Mouse (Mus musculus) lung, postnatal 0 days (tissue): ENCODE results near the gene Afm. TPM values are rescaled to one million over a fixed set of nuclear protein-coding genes. Genes with fewer than 3 reads are reported as not detected.
A peak's percentile ranks its signal among the peaks of the same experiment; 100 is the strongest.

ENCODE experiments used
- ATAC-seq: fragments of 200-750 bp; cut with Nextera tagmentation; 2 replicates; pipeline ENCODE4 v1.8.0; 2017; ENCODE audit warnings: moderate library complexity
- DNase-seq: peaks from one replicate; pipeline ENCODE4 v3.0.0-alpha.2; 2016; ENCODE audit warnings: low spot score
- H3K27ac ChIP-seq: fragments of 300-500 bp; sonication (generic); 2 replicates; pipeline ENCODE4 v1.5.1; 2014; ENCODE audit warnings: antibody characterized with exemption, mild to moderate bottlenecking, low read length, mixed read lengths
- H3K27me3 ChIP-seq: fragments of 300-500 bp; sonication (generic); replicated peaks from 2 replicates; pipeline ENCODE4 v1.6.1; 2014; ENCODE audit warnings: low read length, mixed read lengths; ENCODE audit not compliant: insufficient read depth
- H3K36me3 ChIP-seq: fragments of 300-500 bp; sonication (generic); 2 replicates; pipeline ENCODE4 v1.6.1; 2014; ENCODE audit warnings: low read length, mixed read lengths; ENCODE audit not compliant: insufficient read depth
- H3K4me1 ChIP-seq: fragments of 300-500 bp; sonication (generic); 2 replicates; pipeline ENCODE4 v1.6.1; 2014; ENCODE audit warnings: antibody characterized with exemption, low read depth, low read length, mixed read lengths; ENCODE audit not compliant: insufficient read depth
- H3K4me2 ChIP-seq: fragments of 300-500 bp; sonication (generic); replicated peaks from 2 replicates; pipeline ENCODE4 v1.6.1; 2014; ENCODE audit warnings: low read depth, mild to moderate bottlenecking, low read length, moderate library complexity, mixed read lengths
- H3K4me3 ChIP-seq: fragments of 300-500 bp; sonication (generic); 2 replicates; pipeline ENCODE4 v1.5.1; 2014; ENCODE audit warnings: low read depth, low read length
- H3K9ac ChIP-seq: fragments of 300-500 bp; sonication (generic); replicated peaks from 2 replicates; pipeline ENCODE4 v1.6.1; 2014; ENCODE audit warnings: low read depth, mild to moderate bottlenecking
- H3K9me3 ChIP-seq: fragments of 300-500 bp; sonication (generic); 2 replicates; pipeline ENCODE4 v1.6.1; 2016; ENCODE audit warnings: low read length, mixed read lengths
- CTCF ChIP-seq: IDR thresholded peaks from 2 replicates; pipeline ENCODE4 v1.5.1; 2016; ENCODE audit warnings: antibody characterized with exemption, mild to moderate bottlenecking
- EP300 ChIP-seq: IDR thresholded peaks from 2 replicates; pipeline ENCODE4 v1.6.1; 2016; ENCODE audit warnings: antibody characterized with exemption, mild to moderate bottlenecking, control low read depth
- WGBS: fragments of 180-500 bp; shearing (Covaris S2); extraction: QIAGEN DNeasy Blood & Tissue Kit; methylation state at CpG from one replicate; pipeline ENCODE4 v1.1.7; 2014; 5-methylcytosine and 5-hydroxymethylcytosine counted together
- polyA plus RNA-seq: library from polyadenylated mRNA; unstranded; fragments of >200 nt; fragmentation: Nextera tagmentation; extraction: Ambion mirVana; gene quantifications from 2 replicates; pipeline ENCODE4 v1.2.1, GENCODE M21; 2015

The Afm gene
- polyA plus RNA-seq, 1 experiment from 2014 or later: not detected

DNA sequence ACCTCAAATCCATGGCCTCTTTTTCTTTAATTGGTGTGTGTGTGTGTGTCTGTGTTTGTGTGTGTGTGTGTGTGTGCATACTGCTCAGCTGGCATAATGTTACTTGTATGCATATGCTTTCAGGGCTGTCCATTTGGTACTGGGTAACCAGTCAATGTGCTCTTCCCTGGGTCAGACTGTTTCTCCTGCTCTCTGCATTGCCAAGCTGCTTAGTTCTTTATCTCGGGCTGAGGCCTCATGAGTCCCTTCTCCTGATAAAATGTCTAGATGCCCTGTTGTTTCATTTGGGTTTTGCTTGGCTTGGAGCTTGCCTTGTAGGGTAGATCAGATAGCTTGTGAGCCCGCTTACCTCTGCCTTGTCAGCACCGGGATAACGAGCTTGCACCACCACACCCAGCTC is 44.1 kb downstream of the Afm start:
- DNase-seq: no peak
- TF ChIP-seq CTCF: no peak
- TF ChIP-seq EP300: no peak
- Histone ChIP-seq H3K27me3 (no peaks in the 10 kb centered on the region), H3K36me3 (no peaks in the 10 kb centered on the region), H3K27ac (no peak overlapping the region), H3K9me3 (no peaks in the 10 kb centered on the region), H3K9ac (no peak overlapping the region), H3K4me1 (no peaks in the 10 kb centered on the region), H3K4me2 (no peak overlapping the region), H3K4me3 (no peak overlapping the region)
- 83% methylated on average over 4 of the region's 4 CpGs for WGBS
- ATAC-seq: no peak

DNA sequence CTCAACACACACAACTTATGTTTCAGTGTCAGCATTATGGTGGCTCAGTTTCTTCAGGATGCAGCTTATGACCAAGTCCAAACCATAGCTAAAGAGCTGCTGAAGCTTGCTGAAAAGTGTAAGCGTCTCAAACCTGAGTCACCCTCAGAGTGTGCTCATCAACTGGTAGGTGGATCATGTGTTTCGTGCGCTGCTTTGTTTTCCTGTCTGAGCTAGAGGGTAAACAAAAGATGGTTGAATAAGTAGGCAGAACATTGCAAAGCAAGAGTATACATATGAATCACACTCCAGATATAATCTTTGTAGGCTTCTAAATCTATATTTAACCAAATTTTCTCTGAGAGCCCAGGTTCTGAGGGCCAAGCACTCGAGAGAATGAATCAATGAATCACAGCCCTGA is 45.4 kb downstream of the Afm start:
- Histone ChIP-seq H3K9me3 (no peaks in the 10 kb centered on the region), H3K4me3 (no peak overlapping the region), H3K27me3 (no peaks in the 10 kb centered on the region), H3K9ac (no peak overlapping the region), H3K27ac (no peak overlapping the region), H3K36me3 (no peaks in the 10 kb centered on the region), H3K4me2 (no peak overlapping the region), H3K4me1 (no peaks in the 10 kb centered on the region)
- DNase-seq (no peak), ATAC-seq (no peak)
- TF ChIP-seq CTCF (no peak), EP300 (no peak)
- WGBS: 72% methylated on average over 4 of the region's 4 CpGs

DNA sequence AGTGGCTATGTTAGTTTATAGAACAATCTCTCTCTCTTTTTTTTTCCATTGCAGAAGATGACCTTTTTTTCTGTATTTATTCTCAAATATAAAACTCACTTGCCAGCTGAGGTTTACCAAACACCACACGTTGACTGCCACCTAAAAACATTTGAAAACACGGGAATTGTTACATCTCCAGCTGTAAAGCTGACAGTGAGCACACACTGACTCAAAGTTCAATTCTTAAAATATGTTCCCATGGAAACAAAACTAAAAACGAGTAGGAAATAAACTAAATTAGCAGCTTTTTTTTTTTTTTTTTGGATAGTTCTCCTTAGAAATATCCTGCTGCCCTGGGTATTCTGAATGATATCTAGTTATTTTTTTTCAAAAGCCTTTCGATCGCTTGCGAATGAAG is 46.5 kb downstream of the Afm start:
- Histone ChIP-seq H3K36me3 (no peaks in the 10 kb centered on the region), H3K27me3 (no peaks in the 10 kb centered on the region), H3K4me3 (no peak overlapping the region), H3K27ac (no peak overlapping the region), H3K9ac (no peak overlapping the region), H3K4me2 (no peak overlapping the region), H3K9me3 (no peaks in the 10 kb centered on the region), H3K4me1 (no peaks in the 10 kb centered on the region)
- DNase-seq (no peak), ATAC-seq (no peak)
- 69% methylated on average over 6 of the region's 6 CpGs for WGBS
- TF ChIP-seq EP300 (no peak), CTCF (no peak)

DNA sequence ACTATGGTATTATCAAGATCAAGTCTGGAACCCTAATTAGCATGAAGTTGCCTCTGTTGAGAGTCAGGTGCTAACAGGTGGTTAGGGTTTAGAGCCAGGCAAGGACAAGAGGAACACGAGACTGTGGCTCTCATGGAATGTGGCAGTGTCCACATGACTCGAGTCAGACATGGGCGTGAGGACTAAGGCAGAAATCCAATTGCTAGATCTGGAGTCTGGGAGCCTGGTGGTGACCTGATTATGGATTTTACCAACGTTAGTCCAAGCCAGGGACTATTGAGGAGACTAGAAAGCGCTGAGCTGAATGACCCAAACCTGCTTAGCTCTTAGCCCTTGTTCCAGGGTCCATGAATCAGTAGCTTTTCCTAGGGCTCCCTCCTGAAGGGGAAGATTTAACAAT is 49.1 kb downstream of the Afm start:
- H3K27me3 ChIP-seq: no peaks in the 10 kb centered on the region
- H3K4me2 ChIP-seq: no peak overlapping the region
- no peak overlapping the region for H3K27ac ChIP-seq
- TF ChIP-seq CTCF (no peak), EP300 (no peak)
- H3K36me3 ChIP-seq: no peaks in the 10 kb centered on the region
- no peaks in the 10 kb centered on the region for H3K4me1 ChIP-seq
- 0 out of 2 replicates have a peak, but pooled peaks have one; percentile 19 for ATAC-seq
- no peaks in the 10 kb centered on the region for H3K9me3 ChIP-seq
- no peak overlapping the region for H3K4me3 ChIP-seq
- WGBS: 46% methylated on average over 5 of the region's 5 CpGs
- peak; percentile 11 for DNase-seq
- no peak overlapping the region for H3K9ac ChIP-seq

DNA sequence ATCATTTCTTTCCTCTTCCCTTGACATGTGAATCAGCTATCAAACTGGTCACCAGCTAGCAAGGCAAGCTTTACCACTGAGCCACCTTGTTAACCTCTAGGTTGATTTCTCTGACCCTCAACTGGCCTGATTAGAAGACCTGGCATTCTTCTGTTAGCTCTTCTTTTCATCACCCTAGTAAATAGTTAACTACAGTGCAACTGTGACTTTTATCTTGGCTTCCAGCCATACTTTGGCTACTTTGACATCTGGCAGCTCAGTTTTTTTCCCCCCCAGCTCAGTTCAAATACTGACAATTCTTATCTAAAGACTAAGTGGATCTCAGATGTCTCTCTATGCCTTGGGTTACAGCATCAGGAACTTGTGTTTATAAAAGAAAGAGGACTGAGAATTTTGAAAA is 49.6 kb downstream of the Afm start:
- H3K27me3 ChIP-seq: no peaks in the 10 kb centered on the region
- H3K9me3 ChIP-seq: no peaks in the 10 kb centered on the region
- H3K4me1 ChIP-seq: no peaks in the 10 kb centered on the region
- H3K4me2 ChIP-seq: no peak overlapping the region
- H3K9ac ChIP-seq: no peak overlapping the region
- no peak overlapping the region for H3K27ac ChIP-seq
- H3K36me3 ChIP-seq: no peaks in the 10 kb centered on the region
- DNase-seq (peak; percentile 37), ATAC-seq (no peak)
- no peak for TF ChIP-seq CTCF
- no peak for TF ChIP-seq EP300
- H3K4me3 ChIP-seq: no peak overlapping the region

DNA sequence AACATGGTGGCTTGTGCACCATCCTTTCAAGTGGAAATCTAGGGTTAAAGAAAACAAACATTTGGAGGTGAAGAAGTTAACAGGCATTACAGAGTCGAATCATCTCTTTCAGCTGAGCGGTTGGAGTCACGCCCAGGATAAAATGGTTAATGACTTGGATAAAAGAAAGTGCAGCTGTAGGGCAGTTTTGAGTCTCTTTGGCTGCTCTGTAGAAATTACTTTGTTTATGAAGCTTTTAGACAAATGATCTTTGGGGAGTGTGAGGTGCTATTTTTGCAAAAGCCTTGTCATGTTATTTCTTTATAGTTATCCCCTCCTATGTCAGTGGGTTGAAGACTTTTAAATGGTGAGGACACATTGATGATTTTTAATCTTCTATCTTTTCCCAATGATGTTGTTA is 52.5 kb downstream of the Afm start:
- peak; percentile 55 for DNase-seq
- no peak for TF ChIP-seq CTCF
- TF ChIP-seq EP300: no peak
- WGBS: 38% methylated on average over 3 of the region's 3 CpGs

DNA sequence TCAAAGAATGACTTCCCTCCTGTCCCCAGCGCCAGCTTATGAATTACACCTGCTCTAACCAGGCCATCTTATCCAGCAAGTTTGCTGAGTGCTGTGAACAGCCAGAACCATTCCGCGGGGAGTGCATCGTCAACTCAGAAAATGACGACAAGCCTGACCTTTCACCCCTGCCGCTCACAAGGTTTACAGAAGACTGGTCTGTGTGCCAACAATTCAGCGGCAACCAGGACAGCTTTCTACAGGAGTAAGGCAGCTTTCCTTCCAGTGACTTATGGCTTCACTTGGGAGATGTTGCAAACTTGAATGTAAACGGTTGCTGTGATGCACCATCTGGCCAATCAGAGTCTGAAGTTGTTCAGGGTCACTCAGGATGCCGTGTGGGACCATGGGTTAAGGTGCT is 59.0 kb downstream of the Afm start:
- 34% methylated on average over 9 of the region's 9 CpGs for WGBS
- H3K4me3 ChIP-seq: no peak overlapping the region
- H3K36me3 ChIP-seq: no peaks in the 10 kb centered on the region
- H3K4me1 ChIP-seq: no peaks in the 10 kb centered on the region
- H3K27me3 ChIP-seq: no peaks in the 10 kb centered on the region
- DNase-seq: peak; percentile 29
- ATAC-seq: peak; percentile 40; the same call in 1 of the 2 replicates
- H3K9ac ChIP-seq: no peak overlapping the region
- H3K9me3 ChIP-seq: no peaks in the 10 kb centered on the region
- H3K27ac ChIP-seq: no peak overlapping the region
- TF ChIP-seq CTCF (no peak), EP300 (no peak)
- no peak overlapping the region for H3K4me2 ChIP-seq

More for the DNA sequence above, 52.5 kb downstream of the Afm start:
- no peak overlapping the region for H3K4me2 ChIP-seq
- no peak overlapping the region for H3K27ac ChIP-seq
- no peak overlapping the region for H3K4me3 ChIP-seq
- no peaks in the 10 kb centered on the region for H3K27me3 ChIP-seq
- H3K9ac ChIP-seq: no peak overlapping the region
- H3K4me1 ChIP-seq: no peaks in the 10 kb centered on the region
- H3K36me3 ChIP-seq: no peaks in the 10 kb centered on the region
- no peaks in the 10 kb centered on the region for H3K9me3 ChIP-seq
- no peak for ATAC-seq
